Mouse (Mus musculus): Measurements from ENCODE around the gene Tes. TPM values are rescaled to one million over a fixed set of nuclear protein-coding genes. Genes with fewer than 3 reads are reported as not detected.

The Tes gene
- polyA plus RNA-seq, 1 experiment, result 2.1 TPM

DNA sequence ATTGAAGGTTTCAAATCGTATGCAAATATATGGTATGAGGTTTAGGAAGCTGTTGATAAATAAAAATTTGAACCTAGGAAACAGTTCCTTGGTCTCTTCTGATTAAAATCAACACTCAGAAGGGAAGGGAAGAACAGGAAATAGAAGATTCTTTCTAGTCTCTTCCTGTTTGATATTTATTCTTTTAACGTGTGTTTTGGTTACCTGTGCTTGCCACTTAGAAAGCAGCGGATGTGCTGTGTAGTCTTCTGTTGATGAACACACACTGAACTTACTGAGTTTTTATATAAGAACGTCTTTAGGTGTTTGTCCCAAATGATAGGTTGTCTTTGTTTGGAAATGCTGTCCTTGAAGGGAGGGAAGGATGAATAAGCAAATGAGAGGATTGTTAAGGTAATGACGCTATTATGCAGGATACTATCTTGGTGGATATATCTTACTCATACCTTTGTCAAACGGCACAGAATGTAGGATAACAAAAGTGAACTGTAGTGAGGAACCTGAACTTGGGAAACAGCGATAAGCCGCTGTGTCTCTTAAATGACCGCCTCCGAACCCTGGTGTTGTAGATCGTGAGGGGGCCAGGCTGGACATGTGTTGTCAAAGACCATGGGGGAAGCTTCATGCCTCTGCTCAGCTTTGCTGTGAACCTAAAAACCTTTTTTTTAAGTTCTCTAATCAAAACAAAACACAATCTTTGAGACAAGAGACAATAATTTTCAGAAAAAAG is 1.4 kb downstream of the Tes start:
- DNase-seq, result no peak
- WGBS, result 76% methylated on average over 11 of the region's 11 CpGs
- H3K4me3 ChIP-seq (replicated peaks; ENCODE audit: insufficient read depth, low read depth, low read length), result no peak overlapping the region
- no peak overlapping the region for H3K27ac ChIP-seq (ENCODE audit: insufficient read depth, low read length)
- no peaks in the 10 kb centered on the region for H3K27me3 ChIP-seq (ENCODE audit: control insufficient read depth, insufficient read depth, low read length)
- no peaks in the 10 kb centered on the region for H3K4me1 ChIP-seq (ENCODE audit: control insufficient read depth, insufficient read depth, low read length)
- TF ChIP-seq POLR2A (IDR thresholded peaks at IDR 0.05; ENCODE audit: borderline replicate concordance, insufficient read depth, low read length), result no peak
- no peak for TF ChIP-seq CTCF (IDR thresholded peaks at IDR 0.05; ENCODE audit: borderline replicate concordance, insufficient read depth, low read depth, low read length)

GRCm38 (mm10) chr6:17071899-17072298 is 7.0 kb downstream of the Tes start:
- no peak for DNase-seq
- H3K4me3 ChIP-seq (replicated peaks; ENCODE audit: insufficient read depth, low read depth, low read length), result no peak overlapping the region
- no peak overlapping the region for H3K27ac ChIP-seq (ENCODE audit: insufficient read depth, low read length)
- TF ChIP-seq POLR2A (IDR thresholded peaks at IDR 0.05; ENCODE audit: borderline replicate concordance, insufficient read depth, low read length) (no peak), CTCF (IDR thresholded peaks at IDR 0.05; ENCODE audit: borderline replicate concordance, insufficient read depth, low read depth, low read length) (no peak)
- WGBS, result 95% methylated on average over 3 of the region's 3 CpGs
- no peaks in the 10 kb centered on the region for H3K4me1 ChIP-seq (ENCODE audit: control insufficient read depth, insufficient read depth, low read length)
- no peaks in the 10 kb centered on the region for H3K27me3 ChIP-seq (ENCODE audit: control insufficient read depth, insufficient read depth, low read length)

DNA sequence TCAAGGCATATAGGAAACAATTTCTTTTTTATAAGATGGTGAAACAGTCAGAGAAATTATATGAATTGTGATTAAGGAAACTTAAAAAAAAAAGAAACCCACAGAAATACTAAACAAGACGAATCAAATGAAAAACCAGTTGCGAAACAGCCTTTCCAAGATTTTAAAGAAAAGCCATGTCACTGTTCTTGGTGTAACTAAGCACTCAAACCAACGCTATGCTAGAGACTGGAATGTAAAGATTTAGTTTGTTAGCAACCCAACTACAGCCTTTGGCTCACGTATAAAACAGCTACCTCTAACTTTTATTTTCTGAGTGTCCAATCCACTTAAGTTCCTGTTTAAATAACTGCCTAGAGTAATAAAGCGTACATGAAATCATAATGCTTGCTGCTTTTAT is 7.4 kb downstream of the Tes start:
- no peak for TF ChIP-seq CTCF (IDR thresholded peaks at IDR 0.05; ENCODE audit: borderline replicate concordance, insufficient read depth, low read depth, low read length)
- no peak for TF ChIP-seq POLR2A (IDR thresholded peaks at IDR 0.05; ENCODE audit: borderline replicate concordance, insufficient read depth, low read length)

DNA sequence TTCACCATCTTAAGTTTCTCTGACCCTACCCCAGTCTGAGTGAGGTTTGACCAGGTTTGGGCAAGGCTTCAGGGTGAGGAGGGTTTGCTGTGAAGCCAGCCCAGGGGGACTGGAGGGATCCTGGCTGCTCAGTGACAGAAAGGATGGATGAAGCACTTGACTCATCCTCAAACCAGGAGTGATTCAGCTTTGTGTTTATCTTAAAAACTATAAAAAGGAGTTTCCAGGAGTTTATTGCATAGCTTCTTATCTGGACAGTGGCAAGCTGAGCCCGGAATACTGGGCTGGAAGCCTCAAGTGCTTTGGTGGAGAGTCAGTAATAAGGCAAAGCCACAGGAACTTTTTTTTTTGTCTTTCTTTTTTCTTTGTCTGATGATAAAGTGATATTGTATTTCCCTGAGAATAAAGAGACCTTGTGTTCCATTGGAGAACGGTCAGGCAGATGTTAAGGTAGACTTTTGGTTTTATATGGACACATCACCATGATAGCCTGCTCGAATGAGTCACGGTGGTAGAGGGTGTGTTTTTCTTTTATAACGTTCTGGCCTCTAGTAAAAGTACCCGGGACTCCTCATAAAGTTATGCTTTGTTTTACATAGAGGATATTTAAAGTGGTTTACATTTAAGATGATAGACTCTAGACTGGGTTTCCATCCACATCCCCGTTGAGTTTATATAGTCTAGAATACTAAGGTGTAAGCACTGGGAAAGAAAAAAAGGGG is 8.0 kb downstream of the Tes start:
- no peaks in the 10 kb centered on the region; the same call in 1 of the 2 replicates for H3K27me3 ChIP-seq (ENCODE audit: control insufficient read depth, insufficient read depth, low read length)
- no peak for DNase-seq
- H3K4me1 ChIP-seq (ENCODE audit: control insufficient read depth, insufficient read depth, low read length), result no peaks in the 10 kb centered on the region
- H3K4me3 ChIP-seq (replicated peaks; ENCODE audit: insufficient read depth, low read depth, low read length), result no peak overlapping the region
- no peak overlapping the region for H3K27ac ChIP-seq (ENCODE audit: insufficient read depth, low read length)
- 87% methylated on average over 7 of the region's 7 CpGs for WGBS
- TF ChIP-seq POLR2A (IDR thresholded peaks at IDR 0.05; ENCODE audit: borderline replicate concordance, insufficient read depth, low read length), result no peak
- no peak for TF ChIP-seq CTCF (IDR thresholded peaks at IDR 0.05; ENCODE audit: borderline replicate concordance, insufficient read depth, low read depth, low read length)

More for the DNA sequence above, 7.4 kb downstream of the Tes start:
- Histone ChIP-seq H3K4me1 (ENCODE audit: control insufficient read depth, insufficient read depth, low read length) (no peaks in the 10 kb centered on the region), H3K27ac (ENCODE audit: insufficient read depth, low read length) (no peak overlapping the region), H3K27me3 (ENCODE audit: control insufficient read depth, insufficient read depth, low read length) (no peaks in the 10 kb centered on the region), H3K4me3 (replicated peaks; ENCODE audit: insufficient read depth, low read depth, low read length) (no peak overlapping the region)
- WGBS, result 92% methylated on average over 5 of the region's 5 CpGs
- no peak for DNase-seq

- H3K4me3 ChIP-seq (replicated peaks; ENCODE audit: insufficient read depth, low read depth, low read length), result no peak overlapping the region
- no peaks in the 10 kb centered on the region; the same call in 1 of the 2 replicates for H3K27me3 ChIP-seq (ENCODE audit: control insufficient read depth, insufficient read depth, low read length)
- no peak for DNase-seq
- no peak overlapping the region for H3K27ac ChIP-seq (ENCODE audit: insufficient read depth, low read length)
- no peaks in the 10 kb centered on the region for H3K4me1 ChIP-seq (ENCODE audit: control insufficient read depth, insufficient read depth, low read length)
- WGBS, result 75% methylated on average over 9 of the region's 9 CpGs
- TF ChIP-seq CTCF (IDR thresholded peaks at IDR 0.05; ENCODE audit: borderline replicate concordance, insufficient read depth, low read depth, low read length), result no peak
- no peak for TF ChIP-seq POLR2A (IDR thresholded peaks at IDR 0.05; ENCODE audit: borderline replicate concordance, insufficient read depth, low read length)
Observed at GRCm38 (mm10) chr6:17077270-17077669, 12.3 kb downstream of the Tes start.

GRCm38 (mm10) chr6:17077720-17078119 is 12.8 kb downstream of the Tes start:
- no peaks in the 10 kb centered on the region; the same call in 1 of the 2 replicates for H3K27me3 ChIP-seq (ENCODE audit: control insufficient read depth, insufficient read depth, low read length)
- 13% methylated on average over 3 of the region's 3 CpGs for whole genome bisulfite sequencing
- no peak for DNase-seq
- TF ChIP-seq POLR2A (IDR thresholded peaks at IDR 0.05; ENCODE audit: borderline replicate concordance, insufficient read depth, low read length), result no peak
- TF ChIP-seq CTCF (IDR thresholded peaks at IDR 0.05; ENCODE audit: borderline replicate concordance, insufficient read depth, low read depth, low read length), result no peak
- H3K4me3 ChIP-seq (replicated peaks; ENCODE audit: insufficient read depth, low read depth, low read length), result no peak overlapping the region
- no peak overlapping the region for H3K27ac ChIP-seq (ENCODE audit: insufficient read depth, low read length)
- H3K4me1 ChIP-seq (ENCODE audit: control insufficient read depth, insufficient read depth, low read length), result no peaks in the 10 kb centered on the region

GRCm38 (mm10) chr6:17079304-17079703 is 14.4 kb downstream of the Tes start:
- TF ChIP-seq POLR2A (IDR thresholded peaks at IDR 0.05; ENCODE audit: borderline replicate concordance, insufficient read depth, low read length) (no peak), CTCF (IDR thresholded peaks at IDR 0.05; ENCODE audit: borderline replicate concordance, insufficient read depth, low read depth, low read length) (no peak)
- 74% methylated on average over 5 of the region's 5 CpGs for WGBS
- no peak for DNase-seq
- Histone ChIP-seq H3K4me1 (ENCODE audit: control insufficient read depth, insufficient read depth, low read length) (no peaks in the 10 kb centered on the region), H3K4me3 (replicated peaks; ENCODE audit: insufficient read depth, low read depth, low read length) (no peak overlapping the region), H3K27ac (ENCODE audit: insufficient read depth, low read length) (no peak overlapping the region), H3K27me3 (ENCODE audit: control insufficient read depth, insufficient read depth, low read length) (no peaks in the 10 kb centered on the region; the same call in 1 of the 2 replicates)

DNA sequence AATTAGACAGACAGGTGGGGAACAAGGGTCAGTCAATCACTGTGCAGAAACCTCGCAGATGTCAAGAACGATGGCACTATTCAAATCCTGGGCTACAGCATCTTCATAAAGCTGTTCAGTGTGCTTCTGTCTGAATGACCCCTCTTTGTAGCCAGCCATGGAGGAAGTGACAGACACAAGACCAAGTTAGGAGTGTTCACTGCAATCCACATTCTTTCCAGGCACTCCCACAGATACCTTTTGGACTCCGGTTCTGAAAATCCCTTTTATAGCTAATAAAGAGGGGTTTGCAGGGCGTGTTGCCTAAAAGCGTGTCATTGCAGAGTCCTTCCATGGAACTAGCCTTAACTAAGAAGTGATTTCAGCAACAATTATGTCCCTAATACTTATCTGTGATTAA is 14.9 kb downstream of the Tes start:
- no peak for DNase-seq
- Histone ChIP-seq H3K4me3 (replicated peaks; ENCODE audit: insufficient read depth, low read depth, low read length) (no peak overlapping the region), H3K27ac (ENCODE audit: insufficient read depth, low read length) (no peak overlapping the region), H3K4me1 (ENCODE audit: control insufficient read depth, insufficient read depth, low read length) (no peaks in the 10 kb centered on the region), H3K27me3 (ENCODE audit: control insufficient read depth, insufficient read depth, low read length) (no peaks in the 10 kb centered on the region; the same call in 1 of the 2 replicates)
- TF ChIP-seq CTCF (IDR thresholded peaks at IDR 0.05; ENCODE audit: borderline replicate concordance, insufficient read depth, low read depth, low read length), result no peak
- no peak for TF ChIP-seq POLR2A (IDR thresholded peaks at IDR 0.05; ENCODE audit: borderline replicate concordance, insufficient read depth, low read length)
- 81% methylated on average over 5 of the region's 5 CpGs for WGBS
